Mouse (Mus musculus) gastrocnemius, adult 18-20 months (tissue): ENCODE data around the gene Foxa3. TPM values are rescaled to one million over a fixed set of nuclear protein-coding genes. Genes with fewer than 3 reads are reported as not detected.

Experiments used
- DNase-seq: peaks from one replicate; pipeline ENCODE4 v3.0.0; 2021; ENCODE audit warnings: low spot score
- total RNA-seq, 2 experiments: library from RNA; stranded (reverse); gene quantifications; 2 replicates each; pipeline ENCODE4 v1.2.3; 2021

Gene Foxa3
- total RNA-seq, 2 experiments from 2014 or later: 0.09 TPM; not detected in 1

- peak; percentile 46 for DNase-seq
These were observed 22.1 kb downstream of the Foxa3 start for GRCm38 (mm10) chr7:19001066-19001806.

- DNase-seq: no peak
These were observed 22.9 kb downstream of the Foxa3 start for GRCm38 (mm10) chr7:19000421-19000820.

GRCm38 (mm10) chr7:18998835-18999234 is 24.5 kb downstream of the Foxa3 start:
- no peak for DNase-seq

GRCm38 (mm10) chr7:18993036-18993435 is 30.3 kb downstream of the Foxa3 start:
- no peak for DNase-seq

GRCm38 (mm10) chr7:18992294-18992675 is 31.1 kb downstream of the Foxa3 start:
- peak; percentile 28 for DNase-seq

- peak; percentile 11 for DNase-seq
These were observed 31.6 kb downstream of the Foxa3 start for GRCm38 (mm10) chr7:18991660-18992293.

GRCm38 (mm10) chr7:18990601-18991295 is 32.6 kb downstream of the Foxa3 start, which contains the start of gene Mypop:
TSS of gene Mypop (plus strand) at chr7:18991245.
- DNase-seq: peak; percentile 99

- no peak for DNase-seq
These were observed 33.3 kb downstream of the Foxa3 start for GRCm38 (mm10) chr7:18989995-18990394.

GRCm38 (mm10) chr7:18988780-18989179 is 34.6 kb downstream of the Foxa3 start:
- no peak for DNase-seq

- DNase-seq: no peak
These were observed 35.6 kb downstream of the Foxa3 start for GRCm38 (mm10) chr7:18987747-18988146.

GRCm38 (mm10) chr7:18987100-18987499 is 36.2 kb downstream of the Foxa3 start, which contains the start of gene Nanos2:
TSS of gene Nanos2 (plus strand) at chr7:18987400.
- no peak for DNase-seq

GRCm38 (mm10) chr7:18986503-18986902 is 36.8 kb downstream of the Foxa3 start:
- DNase-seq: no peak

GRCm38 (mm10) chr7:18978381-18978780 is 45.0 kb downstream of the Foxa3 start:
- DNase-seq: no peak

GRCm38 (mm10) chr7:18970956-18971355 is 52.4 kb downstream of the Foxa3 start:
- no peak for DNase-seq

GRCm38 (mm10) chr7:18967603-18968002 is 55.7 kb downstream of the Foxa3 start:
- DNase-seq: no peak

GRCm38 (mm10) chr7:18965312-18965711 is 58.0 kb downstream of the Foxa3 start:
- DNase-seq: no peak

GRCm38 (mm10) chr7:18963294-18963843 is 60.0 kb downstream of the Foxa3 start:
- no peak for DNase-seq

Other genes starting within 250 kb of the Foxa3 start
- not detected for gene Psg19, start 225.0 kb downstream of the Foxa3 start, total RNA-seq
- gene Psg17, start 201.9 kb downstream of the Foxa3 start, total RNA-seq: not detected
- 1 to 10 TPM; 1.8 to 3.0 TPM for gene Mill2, start 183.6 kb downstream of the Foxa3 start, total RNA-seq
- under 1 TPM in 1 of 2 experiments, not detected in 1; 0.37 TPM for gene Pglyrp1, start 152.2 kb downstream of the Foxa3 start, total RNA-seq
- gene Ccdc61, start 113.1 kb downstream of the Foxa3 start, total RNA-seq: 1 to 10 TPM; 3.6 to 5.6 TPM
- 1 to 10 TPM; 1.1 to 1.9 TPM for gene Nova2, start 97.7 kb downstream of the Foxa3 start, total RNA-seq
- gene Nanos2, start 36.1 kb downstream of the Foxa3 start, total RNA-seq: not detected
- 1 to 10 TPM; 8.7 to 8.9 TPM for gene Mypop, start 32.3 kb downstream of the Foxa3 start, total RNA-seq
- 10 to 100 TPM; 18.3 to 18.5 TPM for gene Irf2bp1, start 19.5 kb downstream of the Foxa3 start, total RNA-seq
- 10 to 100 TPM; 74.1 to 74.6 TPM for gene Sympk, start 839 bp upstream of the Foxa3 start, total RNA-seq
- gene Rsph6a, start 31.2 kb upstream of the Foxa3 start, total RNA-seq: not detected
- gene Dmwd, start 52.7 kb upstream of the Foxa3 start, total RNA-seq: 10 to 100 TPM; 33.8 to 39.1 TPM
- 100 to 1,000 TPM; 232 to 265 TPM for gene Dmpk, start 60.3 kb upstream of the Foxa3 start, total RNA-seq
- gene Six5, start 71.1 kb upstream of the Foxa3 start, total RNA-seq: 1 to 10 TPM; 1.7 to 2.1 TPM
- gene Gm4969, start 94.8 kb upstream of the Foxa3 start, total RNA-seq: not detected
- gene Fbxo46, start 96.3 kb upstream of the Foxa3 start, total RNA-seq: 1 to 10 TPM; 2.2 to 2.6 TPM
- 1 to 10 TPM; 1.9 to 2.0 TPM for gene Qpctl, start 125.8 kb upstream of the Foxa3 start, total RNA-seq
- 10 to 100 TPM; 50.5 to 55.4 TPM for gene Snrpd2, start 126.2 kb upstream of the Foxa3 start, total RNA-seq
- gene Gipr, start 142.6 kb upstream of the Foxa3 start, total RNA-seq: not detected
- gene Eml2, start 152.9 kb upstream of the Foxa3 start, total RNA-seq: 10 to 100 TPM; 13.9 to 15.0 TPM
- gene Gpr4, start 189.0 kb upstream of the Foxa3 start, total RNA-seq: 1 to 10 TPM; 1.3 to 3.3 TPM
- 10 to 100 TPM; 41.3 to 47.1 TPM for gene Opa3, start 204.8 kb upstream of the Foxa3 start, total RNA-seq
- gene Vasp, start 248.3 kb upstream of the Foxa3 start, total RNA-seq: 10 to 100 TPM; 11.6 to 22.2 TPM